Mouse (Mus musculus): ENCODE results near the gene Plcl2. TPM values are rescaled to one million over a fixed set of nuclear protein-coding genes. Genes with fewer than 3 reads are reported as not detected.

Plcl2 gene
- polyA plus RNA-seq, 1 experiment: 6.7 TPM

GRCm38 (mm10) chr17:50731876-50732275 is 222.7 kb downstream of the Plcl2 start:
- TF ChIP-seq CTCF (IDR thresholded peaks at IDR 0.05; ENCODE audit: extremely low read depth, insufficient read length, insufficient replicate concordance, low read depth, low read length) (no peak), POLR2A (IDR thresholded peaks at IDR 0.05; ENCODE audit: low read depth, low read length) (no peak)
- WGBS: 91% methylated on average over 5 of the region's 5 CpGs
- H3K4me3 ChIP-seq (ENCODE audit: low read depth, low read length): no peak overlapping the region
- H3K27ac ChIP-seq (ENCODE audit: insufficient read depth, low read depth, low read length): no peak overlapping the region
- H3K27me3 ChIP-seq (ENCODE audit: control insufficient read depth, insufficient read depth, low read length): no peaks in the 10 kb centered on the region
- H3K36me3 ChIP-seq (ENCODE audit: control insufficient read depth, insufficient read depth, low read length): peaks cover 8% of the 10 kb centered on the region; the same call in 1 of the 2 replicates
- peaks cover 6% of the 10 kb centered on the region; the same call in 1 of the 2 replicates for H3K4me1 ChIP-seq (ENCODE audit: control insufficient read depth, insufficient read depth, insufficient read length, low read length)

DNA sequence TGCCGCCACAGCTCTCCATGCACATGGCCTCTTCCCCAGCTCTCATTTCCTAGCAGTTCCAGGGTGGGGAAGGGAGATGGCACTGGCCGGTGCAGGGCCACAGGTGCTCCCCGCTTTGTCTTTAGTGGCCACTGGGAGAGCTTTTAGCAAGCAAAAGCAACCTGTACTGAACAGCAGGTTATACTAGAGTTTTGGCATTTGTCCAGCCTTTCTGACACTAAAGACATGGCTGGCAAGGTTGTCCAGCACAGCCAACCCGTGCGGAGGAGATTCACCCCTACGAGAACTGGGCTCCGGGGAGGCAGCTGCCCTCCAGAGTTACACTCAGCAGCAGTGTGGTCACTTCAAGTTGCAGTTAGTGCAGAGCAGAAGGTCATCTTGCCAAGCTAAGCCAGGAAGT is 224.2 kb downstream of the Plcl2 start:
- H3K4me1 ChIP-seq (ENCODE audit: control insufficient read depth, insufficient read depth, insufficient read length, low read length): peaks cover 6% of the 10 kb centered on the region; the same call in 1 of the 2 replicates
- peaks cover 9% of the 10 kb centered on the region; the same call in 1 of the 2 replicates for H3K36me3 ChIP-seq (ENCODE audit: control insufficient read depth, insufficient read depth, low read length)
- 91% methylated on average over 7 of the region's 7 CpGs for WGBS
- H3K4me3 ChIP-seq (ENCODE audit: low read depth, low read length): no peak overlapping the region
- no peak for TF ChIP-seq POLR2A (IDR thresholded peaks at IDR 0.05; ENCODE audit: low read depth, low read length)
- TF ChIP-seq CTCF (IDR thresholded peaks at IDR 0.05; ENCODE audit: extremely low read depth, insufficient read length, insufficient replicate concordance, low read depth, low read length): no peak
- H3K27ac ChIP-seq (ENCODE audit: insufficient read depth, low read depth, low read length): no peak overlapping the region
- H3K27me3 ChIP-seq (ENCODE audit: control insufficient read depth, insufficient read depth, low read length): no peaks in the 10 kb centered on the region

DNA sequence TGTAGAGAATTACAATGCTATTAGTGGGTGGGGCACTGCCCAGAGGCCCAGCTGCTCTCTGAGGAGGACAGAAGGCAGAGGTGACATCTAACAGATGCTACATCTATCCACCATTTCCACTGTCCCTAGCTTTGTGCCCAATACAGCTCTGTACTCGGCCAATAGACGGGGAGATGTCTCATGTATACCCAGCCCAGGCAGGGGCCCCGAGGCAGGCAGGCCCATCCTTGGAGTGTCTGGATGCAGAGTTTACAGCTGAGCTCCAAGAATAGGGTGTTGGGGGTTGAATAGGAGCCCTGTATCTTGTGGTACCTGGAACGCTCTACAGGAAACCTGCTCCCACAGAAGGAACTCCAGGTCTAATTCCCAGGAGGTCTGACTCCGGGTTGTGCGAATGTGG is 225.6 kb downstream of the Plcl2 start:
- Histone ChIP-seq H3K36me3 (ENCODE audit: control insufficient read depth, insufficient read depth, low read length) (peaks cover 9% of the 10 kb centered on the region; the same call in 1 of the 2 replicates), H3K27ac (ENCODE audit: insufficient read depth, low read depth, low read length) (no peak overlapping the region), H3K27me3 (ENCODE audit: control insufficient read depth, insufficient read depth, low read length) (no peaks in the 10 kb centered on the region), H3K4me1 (ENCODE audit: control insufficient read depth, insufficient read depth, insufficient read length, low read length) (peaks cover 6% of the 10 kb centered on the region; the same call in 1 of the 2 replicates), H3K4me3 (ENCODE audit: low read depth, low read length) (no peak overlapping the region)
- TF ChIP-seq POLR2A (IDR thresholded peaks at IDR 0.05; ENCODE audit: low read depth, low read length): no peak
- no peak for TF ChIP-seq CTCF (IDR thresholded peaks at IDR 0.05; ENCODE audit: extremely low read depth, insufficient read length, insufficient replicate concordance, low read depth, low read length)
- WGBS: 93% methylated on average over 6 of the region's 6 CpGs

GRCm38 (mm10) chr17:50735382-50735954 is 226.3 kb downstream of the Plcl2 start:
- Histone ChIP-seq H3K36me3 (ENCODE audit: control insufficient read depth, insufficient read depth, low read length) (peaks cover 9% of the 10 kb centered on the region; the same call in 1 of the 2 replicates), H3K4me1 (ENCODE audit: control insufficient read depth, insufficient read depth, insufficient read length, low read length) (peaks cover 6% of the 10 kb centered on the region; the same call in 1 of the 2 replicates), H3K27me3 (ENCODE audit: control insufficient read depth, insufficient read depth, low read length) (no peaks in the 10 kb centered on the region), H3K4me3 (ENCODE audit: low read depth, low read length) (no peak overlapping the region), H3K27ac (ENCODE audit: insufficient read depth, low read depth, low read length) (no peak overlapping the region)
- WGBS: 79% methylated on average over 4 of the region's 4 CpGs
- TF ChIP-seq CTCF (IDR thresholded peaks at IDR 0.05; ENCODE audit: extremely low read depth, insufficient read length, insufficient replicate concordance, low read depth, low read length): no peak

GRCm38 (mm10) chr17:50735955-50736533 is 226.8 kb downstream of the Plcl2 start:
- Histone ChIP-seq H3K27me3 (ENCODE audit: control insufficient read depth, insufficient read depth, low read length) (no peaks in the 10 kb centered on the region), H3K36me3 (ENCODE audit: control insufficient read depth, insufficient read depth, low read length) (peaks cover 9% of the 10 kb centered on the region; the same call in 1 of the 2 replicates), H3K4me1 (ENCODE audit: control insufficient read depth, insufficient read depth, insufficient read length, low read length) (peaks cover 3% of the 10 kb centered on the region; the same call in 1 of the 2 replicates), H3K4me3 (ENCODE audit: low read depth, low read length) (no peak overlapping the region), H3K27ac (ENCODE audit: insufficient read depth, low read depth, low read length) (no peak overlapping the region)
- TF ChIP-seq CTCF (IDR thresholded peaks at IDR 0.05; ENCODE audit: extremely low read depth, insufficient read length, insufficient replicate concordance, low read depth, low read length) (no peak), POLR2A (IDR thresholded peaks at IDR 0.05; ENCODE audit: low read depth, low read length) (no peak)
- 67% methylated on average over 8 of the region's 8 CpGs for WGBS

DNA sequence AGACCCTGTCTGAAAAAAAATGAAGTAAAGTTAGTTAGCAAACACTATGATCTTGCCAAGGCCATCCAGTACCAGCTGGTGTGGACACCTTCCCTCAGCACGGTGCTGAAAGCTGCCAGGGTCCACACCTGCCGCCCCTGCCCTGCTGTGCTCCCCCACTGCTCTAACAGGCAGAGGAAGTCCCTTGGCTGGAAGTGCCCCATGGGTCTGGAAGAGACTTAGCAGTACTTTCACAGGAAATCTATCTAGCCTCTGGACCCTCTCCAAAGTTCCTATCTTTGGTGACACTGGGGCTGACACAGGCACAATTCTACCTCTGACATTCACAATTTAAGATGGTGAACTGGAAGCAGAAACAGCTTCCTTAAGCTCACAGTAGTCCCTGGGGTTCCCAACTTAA is 227.9 kb downstream of the Plcl2 start:
- 53% methylated on average over 2 of the region's 2 CpGs for WGBS

More for the DNA sequence above, 227.9 kb downstream of the Plcl2 start:
- Histone ChIP-seq H3K36me3 (ENCODE audit: control insufficient read depth, insufficient read depth, low read length) (peaks cover 9% of the 10 kb centered on the region; the same call in 1 of the 2 replicates), H3K27me3 (ENCODE audit: control insufficient read depth, insufficient read depth, low read length) (no peaks in the 10 kb centered on the region), H3K4me1 (ENCODE audit: control insufficient read depth, insufficient read depth, insufficient read length, low read length) (no peaks in the 10 kb centered on the region), H3K27ac (ENCODE audit: insufficient read depth, low read depth, low read length) (no peak overlapping the region), H3K4me3 (ENCODE audit: low read depth, low read length) (no peak overlapping the region)
- no peak for TF ChIP-seq CTCF (IDR thresholded peaks at IDR 0.05; ENCODE audit: extremely low read depth, insufficient read length, insufficient replicate concordance, low read depth, low read length)
- no peak for TF ChIP-seq POLR2A (IDR thresholded peaks at IDR 0.05; ENCODE audit: low read depth, low read length)

Other genes with a start within 250 kb of the Plcl2 start
- gene Dazl, start 215.8 kb upstream of the Plcl2 start, polyA plus RNA-seq (2012; rRNA removed): not detected in 2 replicates

Data from small intestine, adult 2 months (tissue).